11 mouse cellular contexts compared by ENCODE assay signal in genomic region chr1:89137086-89137816, GRCm38 (mm10).
DNase-seq lines count a peak whose midpoint lies in the region; ATAC-seq and TF ChIP-seq lines count a peak whose summit lies in the region.
"Had no signal": no experiment of that assay in that cellular context is flagged by ENCODE, and none has a peak within 500 bp of the region (broad histone marks: within the 10 kb centered on the region; RNA-seq: fewer than 3 reads in every experiment).

No protein-coding gene starts in this region.

- H3K36me3 ChIP-seq in forebrain, postnatal 0 days (ENCODE audit: insufficient read depth) = no peaks in the 10 kb centered on the region
- H3K36me3 ChIP-seq in forebrain, embryonic 14.5 days (ENCODE audit: control insufficient read depth, insufficient read depth, low read length) = 0 out of 2 replicates have a peak, but pooled peaks cover 7% of the 10 kb centered on the region

- no peak overlapping the region for H3K9ac ChIP-seq in forebrain, postnatal 0 days
- no peak overlapping the region for H3K9ac ChIP-seq in forebrain, embryonic 14.5 days (ENCODE audit: low read length)
- H3K9ac ChIP-seq: heart, embryonic 12.5 days; intestine, embryonic 15.5 days had no signal

- TF ChIP-seq CTCF in forebrain, postnatal 0 days (IDR thresholded peaks at IDR 0.05; ENCODE audit: low read depth) = no peak
- TF ChIP-seq CTCF in layer of hippocampus, adult 2 months (conservative IDR thresholded peaks at IDR 0.05) = no peak

- DNase-seq in forebrain, postnatal 0 days = peak; percentile 21
- no peak for DNase-seq in forebrain, embryonic 14.5 days (ENCODE audit: low spot score)
- peak; percentile 23 to 41 for DNase-seq in layer of hippocampus, adult 2 months (ENCODE audit: low spot score in 2 of 2)
- DNase-seq in layer of hippocampus, adult 18-20 months (ENCODE audit: low spot score in 2 of 2) = no peak
- DNase-seq in right cerebral cortex, postnatal 25 days = peak; percentile 23
- no peak for DNase-seq in right cerebral cortex, postnatal 4 days
- no peak for DNase-seq in adrenal gland, postnatal 25 days
- DNase-seq: lung, adult 18-20 months; thymus, postnatal 36 days had no signal

- no peak overlapping the region for H3K27ac ChIP-seq in forebrain, postnatal 0 days (ENCODE audit: low read depth, low read length)
- H3K27ac ChIP-seq in forebrain, embryonic 14.5 days (ENCODE audit: low read depth, low read length) = no peak overlapping the region; the same call in 1 of the 2 replicates
- H3K27ac ChIP-seq in layer of hippocampus, adult 2 months = peak overlapping the region; percentile 46
- H3K27ac ChIP-seq: intestine, embryonic 15.5 days had no signal

- no peaks in the 10 kb centered on the region for H3K27me3 ChIP-seq in forebrain, postnatal 0 days (ENCODE audit: insufficient read depth, low read length)
- no peaks in the 10 kb centered on the region for H3K27me3 ChIP-seq in forebrain, embryonic 14.5 days (replicated peaks; ENCODE audit: control insufficient read depth, insufficient read depth, low read length)
- H3K27me3 ChIP-seq: heart, embryonic 12.5 days; intestine, embryonic 15.5 days had no signal

- WGBS in forebrain, postnatal 0 days = 65% methylated on average over 13 of the region's 13 CpGs
- 82% methylated on average over 13 of the region's 13 CpGs for WGBS in forebrain, embryonic 14.5 days

- no peak overlapping the region for H3K4me3 ChIP-seq in forebrain, postnatal 0 days (ENCODE audit: low read depth, low read length)
- H3K4me3 ChIP-seq in forebrain, embryonic 14.5 days (ENCODE audit: low read depth, low read length) = no peak overlapping the region
- H3K4me3 ChIP-seq in layer of hippocampus, adult 2 months = no peak overlapping the region
- H3K4me3 ChIP-seq: heart, embryonic 12.5 days; intestine, embryonic 15.5 days had no signal

- peak; percentile 82 for ATAC-seq in forebrain, postnatal 0 days
- ATAC-seq in forebrain, embryonic 14.5 days = no peak
- ATAC-seq: intestine, embryonic 15.5 days had no signal

- H3K4me2 ChIP-seq in forebrain, postnatal 0 days (ENCODE audit: low read depth) = no peak overlapping the region
- H3K4me2 ChIP-seq in forebrain, embryonic 14.5 days (ENCODE audit: low read length) = no peak overlapping the region
- H3K4me2 ChIP-seq: heart, embryonic 12.5 days; intestine, embryonic 15.5 days had no signal

- peaks cover 16% of the 10 kb centered on the region; the same call in 1 of the 2 replicates for H3K4me1 ChIP-seq in forebrain, postnatal 0 days (ENCODE audit: insufficient read depth)
- peaks cover 12% of the 10 kb centered on the region for H3K4me1 ChIP-seq in forebrain, embryonic 14.5 days (ENCODE audit: control insufficient read depth, insufficient read depth, low read length)

- H3K9me3 ChIP-seq in forebrain, postnatal 0 days (ENCODE audit: low read length) = no peaks in the 10 kb centered on the region
- no peaks in the 10 kb centered on the region for H3K9me3 ChIP-seq in forebrain, embryonic 14.5 days (replicated peaks; ENCODE audit: control insufficient read depth, low read length)
- H3K9me3 ChIP-seq: heart, embryonic 12.5 days; intestine, embryonic 15.5 days had no signal

Comparison
In these comparisons a context has a peak if more than half of its experiments do, and no peak if none do; other contexts are left out.
1. DNase-seq: peak in forebrain, postnatal 0 days (single experiment), layer of hippocampus, adult 2 months (2 of 2) and right cerebral cortex, postnatal 25 days (single experiment); none in forebrain, embryonic 14.5 days (single experiment), layer of hippocampus, adult 18-20 months (0 of 2), right cerebral cortex, postnatal 4 days (single experiment) and adrenal gland, postnatal 25 days (single experiment).